Mouse (Mus musculus): ENCODE measurements around the gene Rbfox1. TPM values are rescaled to one million over a fixed set of nuclear protein-coding genes. Genes with fewer than 3 reads are reported as not detected.
A peak's percentile ranks its signal among the peaks of the same experiment; 100 is the strongest.

The Rbfox1 gene
- polyA plus RNA-seq, 1 experiment from 2014 or later = 7.5 TPM

DNA sequence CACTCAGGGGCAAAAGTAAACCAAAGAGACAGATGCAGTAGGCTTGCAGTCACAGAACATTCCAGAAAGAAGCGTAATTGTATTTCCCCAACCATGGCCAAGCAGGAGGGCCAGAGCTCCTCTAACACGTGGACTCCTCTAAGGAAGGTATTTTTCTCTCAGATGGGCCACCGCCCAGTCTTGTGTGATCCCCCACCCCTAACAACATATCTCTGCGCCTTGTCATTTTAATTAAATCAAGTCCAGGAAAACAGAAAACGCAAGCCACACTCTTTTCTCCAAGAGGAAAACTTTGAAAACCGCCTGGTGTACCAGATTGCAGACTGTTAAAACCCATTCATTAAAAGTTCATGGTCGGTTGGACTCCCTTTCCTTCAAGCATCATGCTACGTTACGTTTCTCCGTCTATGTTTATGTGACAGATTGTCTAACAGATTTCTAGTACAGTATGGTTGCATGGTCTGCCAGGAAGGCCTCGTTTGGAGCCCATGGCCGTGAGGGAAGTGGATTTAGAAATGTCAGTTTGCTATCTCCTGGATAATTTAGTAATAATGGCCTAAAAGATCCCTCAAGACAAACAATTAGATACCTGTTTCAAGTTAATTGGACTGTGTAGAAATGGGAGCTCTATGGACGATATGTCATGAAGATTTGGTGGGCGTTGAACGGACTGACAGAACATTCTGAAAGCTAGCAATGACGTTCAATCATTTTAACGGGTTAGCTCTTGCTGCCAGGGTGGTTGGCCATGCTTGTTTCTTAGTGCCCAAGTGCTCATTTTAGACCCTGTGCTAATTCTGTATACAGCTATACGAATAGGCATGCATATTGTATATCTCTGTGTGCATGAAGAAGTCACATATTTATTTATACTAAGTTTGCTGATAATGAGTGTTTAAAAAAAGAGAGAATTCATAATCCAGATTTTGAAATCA is 425.9 kb downstream of the Rbfox1 start:
- no peak overlapping the region for H3K9ac ChIP-seq (ENCODE audit: low read depth, low read length)
- no peak overlapping the region for H3K4me3 ChIP-seq (ENCODE audit: low read length)
- no peaks in the 10 kb centered on the region for H3K9me3 ChIP-seq (ENCODE audit: control insufficient read depth, low read length)
- WGBS = 77% methylated on average over 18 of the region's 18 CpGs
- H3K27me3 ChIP-seq (ENCODE audit: control insufficient read depth, insufficient read depth, low read length) = no peaks in the 10 kb centered on the region
- no peaks in the 10 kb centered on the region for H3K4me1 ChIP-seq (ENCODE audit: control insufficient read depth, insufficient read depth, low read length)
- H3K36me3 ChIP-seq (ENCODE audit: control insufficient read depth, insufficient read depth, low read length) = no peaks in the 10 kb centered on the region
- no peak overlapping the region for H3K4me2 ChIP-seq (replicated peaks; ENCODE audit: low read depth, low read length)
- H3K27ac ChIP-seq (ENCODE audit: low read depth, low read length) = no peak overlapping the region
- no peak for ATAC-seq (ENCODE audit: low FRiP score, low TSS enrichment)

DNA sequence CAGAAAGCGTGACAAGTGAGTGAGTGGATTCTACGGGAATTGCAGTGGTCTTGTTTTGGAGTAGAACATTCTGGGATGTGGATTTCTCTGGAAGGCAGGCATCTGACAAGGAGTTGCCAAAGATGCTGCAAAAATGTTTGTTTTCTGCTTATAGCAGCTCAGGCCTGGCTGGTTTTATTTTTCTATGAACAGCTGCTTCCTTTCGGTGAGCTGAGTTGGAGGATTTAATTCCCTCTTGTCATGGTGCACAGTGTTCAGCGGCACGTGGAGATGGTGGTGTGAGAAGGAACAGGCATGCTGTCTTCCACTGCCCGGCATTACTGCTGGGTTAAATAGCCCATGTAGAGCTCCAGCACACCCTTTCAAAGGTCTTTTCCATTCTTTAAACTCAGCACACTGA is 428.5 kb downstream of the Rbfox1 start:
- H3K4me1 ChIP-seq (ENCODE audit: control insufficient read depth, insufficient read depth, low read length) = no peaks in the 10 kb centered on the region
- WGBS = 51% methylated on average over 6 of the region's 6 CpGs
- no peak overlapping the region for H3K4me3 ChIP-seq (ENCODE audit: low read length)
- H3K36me3 ChIP-seq (ENCODE audit: control insufficient read depth, insufficient read depth, low read length) = no peaks in the 10 kb centered on the region
- no peak overlapping the region for H3K4me2 ChIP-seq (replicated peaks; ENCODE audit: low read depth, low read length)
- H3K27me3 ChIP-seq (ENCODE audit: control insufficient read depth, insufficient read depth, low read length) = no peaks in the 10 kb centered on the region
- no peak for ATAC-seq (ENCODE audit: low FRiP score, low TSS enrichment)
- no peak overlapping the region for H3K9ac ChIP-seq (ENCODE audit: low read depth, low read length)
- no peak overlapping the region for H3K27ac ChIP-seq (ENCODE audit: low read depth, low read length)
- H3K9me3 ChIP-seq (ENCODE audit: control insufficient read depth, low read length) = no peaks in the 10 kb centered on the region

DNA sequence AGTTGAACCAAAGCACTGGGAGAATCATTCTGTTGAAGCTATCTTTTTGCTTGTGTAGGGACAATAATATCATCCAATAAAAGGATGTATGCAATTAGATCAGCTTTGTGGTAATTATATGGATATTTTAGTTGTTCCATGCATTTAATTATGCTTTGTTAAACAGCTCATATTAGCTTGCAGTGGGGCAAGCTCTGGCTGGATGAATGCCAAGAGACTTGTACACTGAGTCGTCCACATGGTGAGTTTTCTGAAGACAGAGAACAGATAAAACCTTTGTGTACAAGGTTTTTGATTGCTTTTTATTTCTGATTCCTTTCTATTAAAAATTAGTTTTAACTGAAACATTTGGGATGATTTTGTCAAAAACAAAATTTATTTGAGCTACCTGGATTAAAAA is 439.7 kb downstream of the Rbfox1 start:
- Histone ChIP-seq H3K9me3 (ENCODE audit: control insufficient read depth, low read length) (no peaks in the 10 kb centered on the region), H3K4me1 (ENCODE audit: control insufficient read depth, insufficient read depth, low read length) (no peaks in the 10 kb centered on the region), H3K36me3 (ENCODE audit: control insufficient read depth, insufficient read depth, low read length) (no peaks in the 10 kb centered on the region), H3K9ac (ENCODE audit: low read depth, low read length) (no peak overlapping the region), H3K27me3 (ENCODE audit: control insufficient read depth, insufficient read depth, low read length) (no peaks in the 10 kb centered on the region), H3K4me3 (ENCODE audit: low read length) (no peak overlapping the region), H3K27ac (ENCODE audit: low read depth, low read length) (no peak overlapping the region), H3K4me2 (replicated peaks; ENCODE audit: low read depth, low read length) (no peak overlapping the region)
- 43% methylated on average over 1 of the region's 1 CpGs for WGBS
- no peak for ATAC-seq (ENCODE audit: low FRiP score, low TSS enrichment)

DNA sequence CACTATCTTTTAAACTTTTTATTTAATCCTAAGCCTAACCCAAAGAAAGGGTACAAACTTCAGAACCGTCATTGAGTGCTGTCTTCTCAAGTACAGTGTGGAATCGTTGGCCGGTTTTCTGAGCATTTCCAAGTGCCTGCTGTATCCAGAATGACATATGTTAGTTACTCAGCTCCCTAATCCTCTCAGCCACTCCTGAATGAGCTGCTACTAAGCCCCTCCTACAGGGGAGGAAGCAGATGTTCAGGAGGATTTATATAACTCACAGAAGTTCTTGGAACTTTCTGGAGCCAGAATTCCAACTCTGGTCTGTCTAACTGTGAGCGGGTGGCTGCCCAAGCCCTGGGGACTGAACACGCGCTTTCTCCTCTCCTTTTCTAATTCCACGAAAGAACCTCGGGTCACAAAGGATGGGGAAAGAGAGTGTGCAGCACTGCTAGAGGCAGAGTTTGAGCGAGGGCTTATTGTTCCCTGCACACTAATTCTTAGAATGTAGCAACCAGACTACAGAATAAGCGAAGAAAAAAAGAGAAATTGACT is 446.3 kb downstream of the Rbfox1 start:
- Histone ChIP-seq H3K27ac (ENCODE audit: low read depth, low read length) (no peak overlapping the region), H3K4me1 (ENCODE audit: control insufficient read depth, insufficient read depth, low read length) (no peaks in the 10 kb centered on the region), H3K27me3 (ENCODE audit: control insufficient read depth, insufficient read depth, low read length) (no peaks in the 10 kb centered on the region), H3K4me3 (ENCODE audit: low read length) (no peak overlapping the region), H3K9me3 (ENCODE audit: control insufficient read depth, low read length) (no peaks in the 10 kb centered on the region), H3K9ac (ENCODE audit: low read depth, low read length) (no peak overlapping the region), H3K36me3 (ENCODE audit: control insufficient read depth, insufficient read depth, low read length) (no peaks in the 10 kb centered on the region), H3K4me2 (replicated peaks; ENCODE audit: low read depth, low read length) (no peak overlapping the region)
- 82% methylated on average over 10 of the region's 10 CpGs for whole genome bisulfite sequencing
- ATAC-seq (ENCODE audit: low FRiP score, low TSS enrichment) = no peak

DNA sequence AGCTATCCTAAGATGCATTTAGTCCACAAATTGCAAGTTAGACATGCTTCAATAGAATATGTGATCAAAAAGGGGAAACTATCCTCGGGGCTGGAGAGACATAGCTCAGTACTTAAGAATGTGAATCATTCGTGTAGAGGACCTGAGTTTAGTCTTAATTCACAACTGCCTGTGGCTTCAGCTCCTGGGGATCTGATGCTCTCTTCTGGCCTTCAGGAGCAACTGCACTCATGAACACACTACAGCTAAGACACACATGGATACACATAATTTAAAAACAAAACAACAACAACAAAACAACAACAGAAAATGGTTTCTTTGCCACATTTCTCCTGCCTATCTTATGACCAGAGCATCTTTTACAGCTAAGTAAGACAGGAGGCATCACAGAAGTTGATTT is 448.1 kb downstream of the Rbfox1 start:
- ATAC-seq (ENCODE audit: low FRiP score, low TSS enrichment) = no peak
- no peaks in the 10 kb centered on the region for H3K36me3 ChIP-seq (ENCODE audit: control insufficient read depth, insufficient read depth, low read length)
- H3K4me2 ChIP-seq (replicated peaks; ENCODE audit: low read depth, low read length) = no peak overlapping the region
- no peak overlapping the region for H3K4me3 ChIP-seq (ENCODE audit: low read length)
- WGBS = 71% methylated on average over 2 of the region's 2 CpGs
- H3K27me3 ChIP-seq (ENCODE audit: control insufficient read depth, insufficient read depth, low read length) = no peaks in the 10 kb centered on the region
- H3K9ac ChIP-seq (ENCODE audit: low read depth, low read length) = no peak overlapping the region
- H3K4me1 ChIP-seq (ENCODE audit: control insufficient read depth, insufficient read depth, low read length) = no peaks in the 10 kb centered on the region
- H3K9me3 ChIP-seq (ENCODE audit: control insufficient read depth, low read length) = no peaks in the 10 kb centered on the region
- H3K27ac ChIP-seq (ENCODE audit: low read depth, low read length) = no peak overlapping the region

DNA sequence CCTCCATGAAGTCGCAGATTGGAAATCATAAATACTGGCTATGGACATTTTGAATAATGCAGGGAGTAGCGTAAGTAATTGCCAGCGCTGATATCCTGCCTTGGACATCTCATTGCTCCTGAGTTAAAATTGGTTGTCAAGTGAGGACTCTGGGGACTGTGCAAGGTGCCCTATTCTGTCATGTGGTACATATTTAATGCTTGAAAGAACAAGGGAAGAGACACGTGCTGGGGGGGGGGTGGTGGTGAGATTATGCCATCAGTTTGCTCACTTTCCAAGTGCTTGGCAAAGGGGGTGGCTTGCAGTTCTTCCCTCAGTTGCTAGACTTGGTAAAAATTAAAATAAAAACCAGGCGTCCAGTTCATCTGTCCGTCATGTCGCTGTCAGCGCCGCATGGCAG is 462.9 kb downstream of the Rbfox1 start:
- H3K4me2 ChIP-seq (replicated peaks; ENCODE audit: low read depth, low read length) = no peak overlapping the region
- H3K27me3 ChIP-seq (ENCODE audit: control insufficient read depth, insufficient read depth, low read length) = peaks cover 29% of the 10 kb centered on the region
- no peaks in the 10 kb centered on the region for H3K9me3 ChIP-seq (ENCODE audit: control insufficient read depth, low read length)
- H3K9ac ChIP-seq (ENCODE audit: low read depth, low read length) = no peak overlapping the region
- H3K27ac ChIP-seq (ENCODE audit: low read depth, low read length) = no peak overlapping the region
- no peak overlapping the region for H3K4me3 ChIP-seq (ENCODE audit: low read length)
- H3K4me1 ChIP-seq (ENCODE audit: control insufficient read depth, insufficient read depth, low read length) = no peaks in the 10 kb centered on the region
- WGBS = 38% methylated on average over 9 of the region's 9 CpGs
- no peaks in the 10 kb centered on the region for H3K36me3 ChIP-seq (ENCODE audit: control insufficient read depth, insufficient read depth, low read length)
- no peak for ATAC-seq (ENCODE audit: low FRiP score, low TSS enrichment)

DNA sequence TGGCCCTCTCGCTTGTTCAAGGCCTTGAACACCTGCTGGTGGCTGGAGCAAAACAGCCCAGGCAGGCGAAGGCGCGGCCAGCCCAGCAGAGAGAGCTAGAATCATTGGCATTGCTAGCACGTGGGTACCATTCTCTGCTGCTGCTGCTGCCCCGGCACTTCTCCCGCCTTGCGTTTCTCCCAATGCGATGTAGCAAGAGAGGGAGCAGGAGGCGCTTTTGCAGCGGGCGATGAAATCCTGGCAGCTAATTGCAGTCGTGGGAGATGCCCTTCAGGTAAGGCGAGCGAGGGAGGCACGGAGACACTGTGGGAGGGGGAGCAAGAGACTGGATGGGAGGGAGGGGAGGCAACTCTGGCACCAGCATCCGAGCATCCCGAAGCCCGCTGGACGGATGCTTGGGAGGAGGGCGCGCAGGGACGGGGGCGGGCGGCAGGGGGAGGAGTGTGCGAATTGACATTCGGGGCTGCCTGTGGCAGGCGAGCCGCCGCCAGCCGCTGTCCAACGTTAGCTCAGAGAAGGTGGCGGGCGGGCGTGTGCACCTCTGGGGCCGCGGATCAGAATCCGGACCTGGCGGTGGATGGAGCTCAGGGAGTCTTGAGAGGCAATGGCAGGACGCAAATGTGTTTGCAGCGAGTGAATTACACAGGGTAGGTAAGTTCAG is 463.6 kb downstream of the Rbfox1 start:
- ATAC-seq (ENCODE audit: low FRiP score, low TSS enrichment) = peak; percentile 77; the same call in 1 of the 2 replicates

DNA sequence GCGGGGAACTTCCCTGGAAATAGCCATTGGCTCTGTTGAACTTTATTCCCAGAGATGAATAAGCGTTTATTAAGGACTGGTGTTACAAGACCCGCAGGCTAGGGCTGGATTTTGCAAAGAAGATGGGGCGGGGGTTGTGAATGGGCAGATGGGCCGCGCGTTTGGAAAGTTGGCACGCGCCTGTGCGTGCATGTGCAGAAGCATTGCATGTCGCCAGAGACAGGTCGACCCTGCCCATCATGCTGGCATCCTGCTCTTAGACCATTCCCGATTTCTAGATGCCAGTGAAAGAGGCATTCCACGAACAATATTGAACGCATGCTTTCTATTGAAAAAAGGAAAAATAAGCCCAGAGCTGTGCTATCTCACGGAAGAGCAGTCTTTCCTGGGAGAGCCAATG is 464.2 kb downstream of the Rbfox1 start:
- no peaks in the 10 kb centered on the region for H3K9me3 ChIP-seq (ENCODE audit: control insufficient read depth, low read length)
- H3K4me2 ChIP-seq (replicated peaks; ENCODE audit: low read depth, low read length) = peak overlapping the region; percentile 43
- no peak for ATAC-seq (ENCODE audit: low FRiP score, low TSS enrichment)
- no peaks in the 10 kb centered on the region for H3K4me1 ChIP-seq (ENCODE audit: control insufficient read depth, insufficient read depth, low read length)
- H3K36me3 ChIP-seq (ENCODE audit: control insufficient read depth, insufficient read depth, low read length) = no peaks in the 10 kb centered on the region
- WGBS = 32% methylated on average over 16 of the region's 16 CpGs
- H3K9ac ChIP-seq (ENCODE audit: low read depth, low read length) = no peak overlapping the region
- H3K27me3 ChIP-seq (ENCODE audit: control insufficient read depth, insufficient read depth, low read length) = peaks cover 29% of the 10 kb centered on the region
- H3K27ac ChIP-seq (ENCODE audit: low read depth, low read length) = no peak overlapping the region
- H3K4me3 ChIP-seq (ENCODE audit: low read length) = peak overlapping the region; percentile 26; the same call in 1 of the 2 replicates

More for the DNA sequence above, 463.6 kb downstream of the Rbfox1 start:
- Histone ChIP-seq H3K4me2 (replicated peaks; ENCODE audit: low read depth, low read length) (peak overlapping the region; percentile 43), H3K27me3 (ENCODE audit: control insufficient read depth, insufficient read depth, low read length) (peaks cover 29% of the 10 kb centered on the region), H3K9ac (ENCODE audit: low read depth, low read length) (peak overlapping the region; percentile 23; the same call in 1 of the 2 replicates), H3K36me3 (ENCODE audit: control insufficient read depth, insufficient read depth, low read length) (no peaks in the 10 kb centered on the region), H3K27ac (ENCODE audit: low read depth, low read length) (no peak overlapping the region), H3K4me3 (ENCODE audit: low read length) (peak overlapping the region; percentile 26), H3K9me3 (ENCODE audit: control insufficient read depth, low read length) (no peaks in the 10 kb centered on the region), H3K4me1 (ENCODE audit: control insufficient read depth, insufficient read depth, low read length) (no peaks in the 10 kb centered on the region)
- WGBS = 0% methylated on average over 39 of the region's 41 CpGs

DNA sequence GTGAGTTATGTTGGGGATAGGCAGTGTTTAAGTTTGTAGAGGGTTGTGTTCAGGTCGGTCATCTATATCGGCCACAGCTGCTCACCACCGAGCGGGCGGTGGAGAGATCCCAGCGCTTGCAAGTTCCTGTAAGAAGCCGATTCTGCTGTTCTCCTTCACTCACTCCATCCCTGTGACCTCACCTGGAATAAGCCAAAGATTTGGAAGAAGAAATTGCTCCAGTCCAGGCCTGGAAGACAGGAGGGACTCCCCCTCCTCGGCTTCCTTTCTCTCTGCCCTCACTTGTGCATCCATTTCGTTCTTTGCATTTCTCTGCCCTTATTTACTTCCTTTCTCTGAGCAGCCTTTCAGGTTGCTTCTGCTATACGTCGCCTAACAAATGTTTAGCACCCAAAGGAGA is 465.1 kb downstream of the Rbfox1 start:
- H3K4me2 ChIP-seq (replicated peaks; ENCODE audit: low read depth, low read length) = no peak overlapping the region
- no peaks in the 10 kb centered on the region for H3K4me1 ChIP-seq (ENCODE audit: control insufficient read depth, insufficient read depth, low read length)
- no peaks in the 10 kb centered on the region for H3K36me3 ChIP-seq (ENCODE audit: control insufficient read depth, insufficient read depth, low read length)
- no peak overlapping the region for H3K27ac ChIP-seq (ENCODE audit: low read depth, low read length)
- H3K27me3 ChIP-seq (ENCODE audit: control insufficient read depth, insufficient read depth, low read length) = peaks cover 29% of the 10 kb centered on the region
- ATAC-seq (ENCODE audit: low FRiP score, low TSS enrichment) = no peak
- WGBS = 78% methylated on average over 11 of the region's 11 CpGs
- H3K9me3 ChIP-seq (ENCODE audit: control insufficient read depth, low read length) = no peaks in the 10 kb centered on the region
- H3K9ac ChIP-seq (ENCODE audit: low read depth, low read length) = no peak overlapping the region
- no peak overlapping the region for H3K4me3 ChIP-seq (ENCODE audit: low read length)

Data from kidney, embryonic 14.5 days (tissue).